Mouse (Mus musculus) gastrocnemius, adult 2 months (tissue): Measurements from ENCODE around the gene Tm4sf20. TPM values are rescaled to one million over a fixed set of nuclear protein-coding genes. Genes with fewer than 3 reads are reported as not detected.
A peak's percentile ranks its signal among the peaks of the same experiment; 100 is the strongest.

Experiments used
- DNase-seq: peaks from one replicate; pipeline ENCODE4 v3.0.0; 2022
- H3K27ac ChIP-seq: fragments of 200-600 bp; 2 replicates; pipeline ENCODE4 v1.8.1; 2022; ENCODE audit warnings: mild to moderate bottlenecking
- H3K4me3 ChIP-seq: fragments of 200-600 bp; 2 replicates; pipeline ENCODE4 v1.8.1; 2022; ENCODE audit warnings: mild to moderate bottlenecking, moderate library complexity
- CTCF ChIP-seq: fragments of 200-600 bp; IDR thresholded peaks from 2 replicates; pipeline ENCODE4 v1.8.1; 2022; ENCODE audit warnings: antibody characterized with exemption, mild to moderate bottlenecking, moderate library complexity
- intact Hi-C: fragments of 180-260 bp; cut with DNase I; formaldehyde crosslinking; loops from one replicate; pipeline ENCODE4 v1.15.1; 2025
- total RNA-seq, 2 experiments: library from RNA; stranded (reverse); gene quantifications; 2 replicates each; pipeline ENCODE4 v1.2.3; 2021

Gene Tm4sf20
- total RNA-seq, 2 experiments from 2014 or later: not detected

DNA sequence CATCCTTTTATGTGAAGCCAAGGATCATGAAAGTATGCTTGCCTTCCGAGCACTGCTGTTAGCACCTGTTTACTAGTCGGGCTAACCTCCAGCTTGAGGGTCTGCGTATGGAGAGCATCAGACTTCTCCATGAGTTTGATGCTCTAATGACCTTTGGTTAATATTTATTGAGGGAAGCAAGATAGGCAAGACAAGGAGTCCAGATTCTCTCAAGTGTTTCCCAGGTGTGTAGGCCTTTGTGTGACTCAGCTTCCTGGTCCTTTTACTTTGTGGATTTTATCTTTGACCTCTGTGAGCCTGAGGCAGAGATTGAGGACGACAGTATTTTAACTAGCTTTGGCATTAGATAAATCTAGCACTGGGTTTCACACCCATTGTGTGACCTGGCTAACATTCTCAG, 1.6 kb downstream of the Tm4sf20 start:
- TF ChIP-seq CTCF: no peak
- no peak overlapping the region for H3K27ac ChIP-seq
- H3K4me3 ChIP-seq: no peak overlapping the region

DNA sequence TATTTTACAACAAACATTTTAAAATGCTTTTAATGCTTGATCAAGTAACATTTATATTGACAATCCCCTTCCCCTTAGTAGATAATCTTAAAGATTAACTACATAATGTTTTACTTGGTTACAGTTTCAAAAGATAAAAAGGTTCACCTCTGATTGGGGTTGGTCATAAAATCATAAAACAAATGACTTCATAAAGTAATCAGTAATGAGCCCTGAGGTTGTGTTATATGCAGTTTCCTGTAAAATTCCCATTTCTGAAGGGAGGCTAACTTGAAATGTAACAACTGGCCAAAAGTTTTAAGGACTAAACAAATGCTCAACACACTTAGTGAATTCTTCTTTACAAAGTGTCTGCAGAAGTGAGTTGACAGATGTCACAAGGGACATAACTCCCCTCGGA, 2.0 kb downstream of the Tm4sf20 start:
- DNase-seq: no peak
- H3K27ac ChIP-seq: no peak overlapping the region
- no peak overlapping the region for H3K4me3 ChIP-seq
- intact Hi-C loops: no loop called here
- TF ChIP-seq CTCF: no peak

More for the DNA sequence above, 1.6 kb downstream of the Tm4sf20 start:
- intact Hi-C loops: no loop called here
- no peak for DNase-seq

DNA sequence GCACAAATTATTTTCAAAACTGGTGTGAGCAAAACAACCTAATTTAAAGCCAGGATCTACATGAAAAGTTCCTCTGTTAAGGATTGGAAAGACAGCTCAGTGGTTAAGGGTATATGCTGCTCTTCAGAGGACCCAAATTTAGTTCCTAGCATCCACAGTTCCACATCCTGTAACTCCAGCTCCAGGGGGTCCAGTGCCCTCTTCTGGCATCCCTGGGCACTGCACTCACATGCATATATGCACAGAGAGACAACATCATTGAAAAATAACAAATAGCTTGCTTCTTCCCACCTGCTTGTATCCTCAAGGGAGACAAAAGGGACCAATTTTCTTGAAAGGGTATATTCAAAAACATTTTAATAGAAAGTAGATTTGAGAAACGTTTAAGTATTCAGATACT, 6.0 kb downstream of the Tm4sf20 start:
- Histone ChIP-seq H3K27ac (no peak overlapping the region), H3K4me3 (no peak overlapping the region)
- intact Hi-C loops: no loop called here
- DNase-seq: no peak
- TF ChIP-seq CTCF: no peak; the same call in 1 of the 2 replicates

- Histone ChIP-seq H3K4me3 (no peak overlapping the region), H3K27ac (no peak overlapping the region)
- TF ChIP-seq CTCF: no peak
- no peak for DNase-seq
- intact Hi-C loops: no loop called here
Measured at GRCm38 (mm10) chr1:82761454-82762169, 6.6 kb downstream of the Tm4sf20 start.

DNA sequence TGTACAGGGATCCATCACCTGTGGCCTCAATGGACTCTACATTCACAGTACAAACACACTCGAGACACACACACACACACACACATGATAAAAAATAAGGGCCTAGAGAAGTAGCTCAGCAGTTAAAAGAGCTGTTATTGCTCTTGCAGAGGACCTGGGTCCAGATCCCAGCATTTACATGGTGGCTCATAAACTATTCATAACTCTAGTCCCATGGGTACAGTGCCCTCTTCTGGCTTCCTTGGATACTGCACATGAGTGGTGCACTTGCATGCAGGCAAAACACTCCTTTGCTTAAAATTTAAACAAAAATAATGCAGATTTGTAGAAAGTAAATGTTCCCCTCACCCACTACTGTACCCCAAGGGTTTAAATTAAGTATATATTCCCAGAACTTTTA, 8.7 kb downstream of the Tm4sf20 start:
- no peak for DNase-seq
- intact Hi-C loops: no loop called here
- Histone ChIP-seq H3K27ac (no peak overlapping the region), H3K4me3 (no peak overlapping the region)
- peak; percentile 38 for TF ChIP-seq CTCF

GRCm38 (mm10) chr1:82747714-82748452, 20.4 kb downstream of the Tm4sf20 start:
- no peak for DNase-seq
- intact Hi-C loops: no loop called here
- Histone ChIP-seq H3K4me3 (no peak overlapping the region), H3K27ac (no peak overlapping the region)
- TF ChIP-seq CTCF: no peak

- DNase-seq: no peak
- H3K4me3 ChIP-seq: no peak overlapping the region
- no peak for TF ChIP-seq CTCF
- intact Hi-C loops: no loop called here
- H3K27ac ChIP-seq: no peak overlapping the region
Measured at GRCm38 (mm10) chr1:82746408-82746807, 21.9 kb downstream of the Tm4sf20 start.

DNA sequence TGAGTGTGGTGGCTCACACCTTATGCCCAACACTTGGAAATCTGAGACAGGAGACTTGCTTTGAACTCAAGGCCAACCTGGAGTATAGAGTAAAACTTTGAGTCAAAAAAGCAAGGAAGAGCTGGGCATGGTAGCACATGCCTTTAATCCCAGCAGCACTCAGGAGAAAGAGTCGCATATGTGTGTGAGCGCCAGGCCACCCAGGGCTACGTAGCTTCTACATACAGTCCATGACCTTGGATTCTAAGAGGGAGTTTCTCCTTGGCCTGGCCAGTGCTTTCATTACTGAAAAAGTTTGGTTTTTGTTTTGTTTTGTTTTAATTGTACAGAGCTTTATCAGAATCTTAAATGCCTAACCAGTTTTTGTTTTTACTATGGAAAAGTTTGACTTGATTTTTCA, 24.3 kb downstream of the Tm4sf20 start:
- intact Hi-C loops: no loop called here
- no peak overlapping the region for H3K27ac ChIP-seq
- no peak for DNase-seq
- no peak for TF ChIP-seq CTCF
- H3K4me3 ChIP-seq: no peak overlapping the region

DNA sequence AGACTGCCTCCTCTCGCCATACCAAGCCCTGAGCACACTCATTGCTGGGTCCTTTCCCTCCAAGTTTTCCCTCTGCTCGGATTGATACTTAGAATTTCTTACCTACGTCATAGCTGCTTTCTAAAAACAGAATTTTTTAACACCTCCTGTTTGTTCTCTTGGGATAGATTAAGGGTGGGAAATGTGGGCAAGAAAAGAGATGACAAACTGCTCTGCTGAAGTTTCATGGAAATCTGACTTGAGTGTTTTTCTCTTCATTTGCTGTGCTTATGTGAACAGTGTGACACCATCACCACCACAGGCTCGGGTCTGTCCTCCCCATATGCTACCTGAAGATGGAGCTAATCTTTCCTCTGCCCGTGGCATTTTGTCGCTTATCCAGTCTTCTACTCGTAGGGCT, 26.7 kb downstream of the Tm4sf20 start:
- Histone ChIP-seq H3K4me3 (no peak overlapping the region), H3K27ac (no peak overlapping the region)
- intact Hi-C loops: no loop called here
- DNase-seq: no peak
- no peak for TF ChIP-seq CTCF

DNA sequence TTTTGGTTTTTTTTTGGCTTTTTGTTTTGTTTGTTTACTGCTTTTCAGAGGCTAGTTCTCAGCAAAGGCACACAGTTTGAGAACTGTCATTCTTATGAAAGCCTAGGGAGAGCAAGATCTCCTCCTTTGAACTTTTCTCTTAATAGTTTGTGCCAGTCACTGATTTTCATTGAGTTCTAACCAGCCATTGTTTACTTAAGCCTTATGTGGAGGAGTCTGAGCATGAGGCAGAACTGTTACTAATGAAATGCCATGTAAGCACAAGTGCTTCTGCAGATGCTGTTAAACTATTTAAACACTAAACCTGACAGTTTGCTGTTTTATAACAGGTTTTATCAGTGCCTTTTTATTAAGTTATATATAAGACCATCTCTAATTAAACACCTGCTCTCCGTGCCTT, 30.2 kb downstream of the Tm4sf20 start:
- Histone ChIP-seq H3K4me3 (no peak overlapping the region), H3K27ac (no peak overlapping the region)
- no peak for DNase-seq
- intact Hi-C loops: no loop called here
- TF ChIP-seq CTCF: no peak

GRCm38 (mm10) chr1:82733357-82733756, 34.9 kb downstream of the Tm4sf20 start:
- Histone ChIP-seq H3K27ac (no peak overlapping the region), H3K4me3 (no peak overlapping the region)
- TF ChIP-seq CTCF: no peak
- DNase-seq: no peak
- intact Hi-C loops: no loop called here

- Histone ChIP-seq H3K27ac (no peak overlapping the region), H3K4me3 (no peak overlapping the region)
- intact Hi-C loops: no loop called here
- DNase-seq: no peak
- TF ChIP-seq CTCF: no peak
Measured at GRCm38 (mm10) chr1:82726482-82726881, 41.8 kb downstream of the Tm4sf20 start.

- no peak for DNase-seq
- H3K4me3 ChIP-seq: peak overlapping the region; percentile 89
- intact Hi-C loops: no loop called here
- peak overlapping the region; percentile 96 for H3K27ac ChIP-seq
- no peak for TF ChIP-seq CTCF
Measured at GRCm38 (mm10) chr1:82725875-82726185, 42.4 kb downstream of the Tm4sf20 start.
